Mouse (Mus musculus): Measurements from ENCODE around the gene Cd276. TPM values are rescaled to one million over a fixed set of nuclear protein-coding genes. Genes with fewer than 3 reads are reported as not detected.
A peak's percentile ranks its signal among the peaks of the same experiment; 100 is the strongest.

Gene Cd276
- polyA plus RNA-seq, 1 experiment from 2014 or later, result 26.6 TPM

DNA sequence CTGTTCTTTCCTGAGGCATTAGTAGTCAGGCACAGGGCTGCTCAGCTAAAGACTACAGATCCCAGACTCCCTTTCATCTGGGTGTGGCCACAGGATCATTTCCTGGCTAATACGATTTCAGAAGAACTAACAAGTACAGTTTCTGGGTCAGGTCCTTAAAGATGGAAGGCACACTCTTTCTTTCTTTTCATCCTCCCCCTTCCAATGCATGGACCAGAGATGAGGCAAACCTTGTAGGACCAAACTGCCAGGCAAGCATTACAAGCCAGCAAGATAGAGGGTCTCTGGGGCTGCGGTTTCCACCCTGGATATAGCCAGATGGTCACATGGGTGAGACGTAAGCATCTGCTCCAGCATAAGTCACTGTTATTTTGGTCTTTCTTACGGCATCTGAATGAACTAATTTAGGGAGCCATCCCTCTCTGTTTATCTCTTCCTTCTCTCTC, 10.3 kb downstream of the Cd276 start:
- no peak overlapping the region for H3K4me2 ChIP-seq (replicated peaks; ENCODE audit: low read depth, low read length)
- H3K27ac ChIP-seq (ENCODE audit: low read depth, low read length), result no peak overlapping the region
- ATAC-seq (ENCODE audit: low FRiP score) (no peak), DNase-seq (ENCODE audit: low spot score) (no peak)
- no peak overlapping the region for H3K9ac ChIP-seq (ENCODE audit: low read depth, low read length)
- no peaks in the 10 kb centered on the region for H3K9me3 ChIP-seq (ENCODE audit: control insufficient read depth, low read length)
- no peaks in the 10 kb centered on the region for H3K27me3 ChIP-seq (ENCODE audit: control insufficient read depth, insufficient read depth, low read length)
- no peak overlapping the region for H3K4me3 ChIP-seq (ENCODE audit: low read depth, low read length)
- H3K4me1 ChIP-seq (replicated peaks; ENCODE audit: control insufficient read depth, insufficient read depth, low read length), result no peaks in the 10 kb centered on the region
- 83% methylated on average over 4 of the region's 4 CpGs for WGBS
- no peaks in the 10 kb centered on the region for H3K36me3 ChIP-seq (ENCODE audit: control insufficient read depth, insufficient read depth, low read length)

GRCm38 (mm10) chr9:58541895-58542338, 13.3 kb downstream of the Cd276 start:
- 69% methylated on average over 6 of the region's 6 CpGs for WGBS
- ATAC-seq (ENCODE audit: low FRiP score) (no peak), DNase-seq (ENCODE audit: low spot score) (no peak)
- Histone ChIP-seq H3K9ac (ENCODE audit: low read depth, low read length) (no peak overlapping the region), H3K36me3 (ENCODE audit: control insufficient read depth, insufficient read depth, low read length) (no peaks in the 10 kb centered on the region), H3K4me3 (ENCODE audit: low read depth, low read length) (no peak overlapping the region), H3K27ac (ENCODE audit: low read depth, low read length) (no peak overlapping the region), H3K4me1 (replicated peaks; ENCODE audit: control insufficient read depth, insufficient read depth, low read length) (no peaks in the 10 kb centered on the region), H3K4me2 (replicated peaks; ENCODE audit: low read depth, low read length) (no peak overlapping the region), H3K27me3 (ENCODE audit: control insufficient read depth, insufficient read depth, low read length) (no peaks in the 10 kb centered on the region), H3K9me3 (ENCODE audit: control insufficient read depth, low read length) (no peaks in the 10 kb centered on the region)

DNA sequence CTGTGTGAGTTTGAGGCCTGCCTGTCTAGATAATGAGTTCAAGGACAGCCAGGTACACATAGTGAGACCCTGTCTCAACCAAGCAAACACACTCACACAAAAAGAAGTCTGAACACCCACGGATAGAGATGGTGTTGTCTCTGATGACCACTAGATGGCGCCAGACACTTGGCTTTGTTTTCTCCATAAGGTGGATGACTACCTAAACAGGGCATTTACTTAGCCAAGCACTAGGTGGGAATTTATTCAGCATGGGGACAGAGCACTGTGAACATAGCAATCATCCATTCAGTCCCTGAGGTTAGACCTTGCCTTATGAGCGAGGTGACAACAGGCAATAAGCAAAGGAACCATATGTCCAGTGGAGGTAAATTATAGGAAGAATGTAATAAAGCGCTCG, 15.4 kb downstream of the Cd276 start:
- Histone ChIP-seq H3K27me3 (ENCODE audit: control insufficient read depth, insufficient read depth, low read length) (no peaks in the 10 kb centered on the region), H3K9me3 (ENCODE audit: control insufficient read depth, low read length) (no peaks in the 10 kb centered on the region), H3K4me3 (ENCODE audit: low read depth, low read length) (no peak overlapping the region), H3K36me3 (ENCODE audit: control insufficient read depth, insufficient read depth, low read length) (no peaks in the 10 kb centered on the region), H3K9ac (ENCODE audit: low read depth, low read length) (no peak overlapping the region), H3K4me2 (replicated peaks; ENCODE audit: low read depth, low read length) (no peak overlapping the region), H3K27ac (ENCODE audit: low read depth, low read length) (no peak overlapping the region), H3K4me1 (replicated peaks; ENCODE audit: control insufficient read depth, insufficient read depth, low read length) (no peaks in the 10 kb centered on the region)
- DNase-seq (ENCODE audit: low spot score) (peak; percentile 78), ATAC-seq (ENCODE audit: low FRiP score) (no peak)
- WGBS, result 51% methylated on average over 5 of the region's 5 CpGs

- 83% methylated on average over 3 of the region's 3 CpGs for WGBS
- Histone ChIP-seq H3K4me1 (replicated peaks; ENCODE audit: control insufficient read depth, insufficient read depth, low read length) (no peaks in the 10 kb centered on the region), H3K27ac (ENCODE audit: low read depth, low read length) (no peak overlapping the region), H3K9me3 (ENCODE audit: control insufficient read depth, low read length) (no peaks in the 10 kb centered on the region), H3K4me2 (replicated peaks; ENCODE audit: low read depth, low read length) (no peak overlapping the region), H3K9ac (ENCODE audit: low read depth, low read length) (no peak overlapping the region), H3K4me3 (ENCODE audit: low read depth, low read length) (no peak overlapping the region), H3K36me3 (ENCODE audit: control insufficient read depth, insufficient read depth, low read length) (no peaks in the 10 kb centered on the region), H3K27me3 (ENCODE audit: control insufficient read depth, insufficient read depth, low read length) (no peaks in the 10 kb centered on the region)
- no peak for ATAC-seq (ENCODE audit: low FRiP score)
- no peak for DNase-seq (ENCODE audit: low spot score)
Measured at GRCm38 (mm10) chr9:58537774-58538173, 17.5 kb downstream of the Cd276 start.

DNA sequence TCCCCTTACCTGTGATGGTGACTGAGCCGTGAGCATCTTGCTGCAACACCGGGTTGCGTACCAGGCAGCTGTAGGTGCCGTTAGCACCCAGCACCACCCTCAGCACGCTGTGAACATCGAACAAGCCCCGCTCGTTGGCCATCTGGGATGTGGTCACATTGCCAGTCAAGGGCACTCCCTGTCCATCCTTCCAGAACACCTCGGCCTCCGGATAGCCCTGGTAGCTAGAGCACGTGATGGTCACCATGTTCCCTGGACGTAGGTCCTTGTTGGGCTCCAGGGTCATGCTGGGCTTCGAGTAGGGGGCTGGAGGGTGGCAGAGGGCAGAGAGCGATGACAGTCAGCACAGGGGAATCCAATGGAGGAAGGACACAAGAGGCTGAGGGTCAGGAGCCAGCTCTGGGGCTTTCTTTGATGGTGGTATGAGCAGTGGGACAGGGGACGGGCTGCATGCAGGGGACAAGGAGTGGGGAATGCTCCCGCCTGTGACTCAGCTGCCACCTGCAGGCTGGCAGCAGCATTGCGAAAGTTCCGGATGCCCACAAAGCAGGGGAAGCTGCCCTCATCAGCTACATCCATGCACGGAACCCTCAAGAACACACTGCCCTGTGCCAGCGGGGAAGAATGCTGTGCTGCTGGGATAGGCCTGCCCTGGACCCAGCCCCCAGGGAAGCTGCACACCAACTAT, 19.6 kb downstream of the Cd276 start:
- H3K36me3 ChIP-seq (ENCODE audit: control insufficient read depth, insufficient read depth, low read length), result no peaks in the 10 kb centered on the region
- H3K9ac ChIP-seq (ENCODE audit: low read depth, low read length), result no peak overlapping the region
- H3K9me3 ChIP-seq (ENCODE audit: control insufficient read depth, low read length), result no peaks in the 10 kb centered on the region
- H3K4me3 ChIP-seq (ENCODE audit: low read depth, low read length), result no peak overlapping the region
- H3K27ac ChIP-seq (ENCODE audit: low read depth, low read length), result no peak overlapping the region
- WGBS, result 77% methylated on average over 20 of the region's 20 CpGs
- no peak overlapping the region for H3K4me2 ChIP-seq (replicated peaks; ENCODE audit: low read depth, low read length)
- no peaks in the 10 kb centered on the region for H3K27me3 ChIP-seq (ENCODE audit: control insufficient read depth, insufficient read depth, low read length)
- no peak for ATAC-seq (ENCODE audit: low FRiP score)
- DNase-seq (ENCODE audit: low spot score), result peak; percentile 74
- no peaks in the 10 kb centered on the region for H3K4me1 ChIP-seq (replicated peaks; ENCODE audit: control insufficient read depth, insufficient read depth, low read length)

DNA sequence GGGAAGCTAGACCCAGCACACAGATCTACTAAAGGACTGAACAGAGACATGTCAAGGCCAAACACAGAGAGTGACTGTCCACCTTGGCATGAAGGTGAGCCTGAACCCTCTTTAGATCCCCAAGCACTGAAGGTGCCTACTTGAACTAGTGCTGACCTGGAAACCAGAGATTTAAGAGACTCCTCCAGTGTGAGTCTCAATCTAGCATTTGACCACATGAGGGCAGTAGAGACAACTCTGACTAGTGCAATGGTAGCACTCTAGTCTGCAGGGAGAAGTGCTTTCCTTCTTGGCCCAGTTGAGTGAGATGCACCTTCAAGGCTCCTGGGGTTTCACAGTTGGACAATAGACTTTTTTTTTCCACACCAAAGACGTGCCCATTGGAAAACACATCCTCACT, 20.5 kb downstream of the Cd276 start:
- no peak overlapping the region for H3K27ac ChIP-seq (ENCODE audit: low read depth, low read length)
- no peaks in the 10 kb centered on the region for H3K36me3 ChIP-seq (ENCODE audit: control insufficient read depth, insufficient read depth, low read length)
- no peak overlapping the region for H3K9ac ChIP-seq (ENCODE audit: low read depth, low read length)
- 52% methylated on average over 1 of the region's 1 CpGs for WGBS
- no peaks in the 10 kb centered on the region for H3K9me3 ChIP-seq (ENCODE audit: control insufficient read depth, low read length)
- no peak overlapping the region for H3K4me3 ChIP-seq (ENCODE audit: low read depth, low read length)
- H3K4me2 ChIP-seq (replicated peaks; ENCODE audit: low read depth, low read length), result no peak overlapping the region
- no peaks in the 10 kb centered on the region for H3K4me1 ChIP-seq (replicated peaks; ENCODE audit: control insufficient read depth, insufficient read depth, low read length)
- peak; percentile 79 for DNase-seq (ENCODE audit: low spot score)
- ATAC-seq (ENCODE audit: low FRiP score), result no peak
- H3K27me3 ChIP-seq (ENCODE audit: control insufficient read depth, insufficient read depth, low read length), result no peaks in the 10 kb centered on the region

DNA sequence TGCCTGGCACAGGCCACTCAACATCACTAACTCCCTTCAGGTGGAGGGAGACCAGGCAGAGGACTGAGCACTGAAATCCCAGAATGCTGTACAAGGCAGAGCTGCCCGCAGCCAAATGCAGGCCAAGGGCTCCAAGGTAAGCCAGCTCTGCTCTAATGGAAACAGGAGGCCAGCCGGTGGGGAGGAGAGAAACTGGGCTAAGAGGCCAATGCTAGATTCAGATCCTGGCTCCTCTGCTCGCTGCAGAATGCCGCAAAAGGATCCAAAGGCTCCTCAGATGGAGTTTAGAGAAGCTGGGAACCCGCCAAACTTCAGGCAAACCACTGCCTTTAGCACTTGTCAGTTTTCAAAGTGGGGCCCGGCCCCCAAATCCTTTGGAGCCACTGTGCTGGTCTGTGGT, 21.9 kb downstream of the Cd276 start:
- ATAC-seq (ENCODE audit: low FRiP score) (no peak), DNase-seq (ENCODE audit: low spot score) (no peak)
- H3K9ac ChIP-seq (ENCODE audit: low read depth, low read length), result no peak overlapping the region
- H3K4me1 ChIP-seq (replicated peaks; ENCODE audit: control insufficient read depth, insufficient read depth, low read length), result no peaks in the 10 kb centered on the region
- WGBS, result 88% methylated on average over 6 of the region's 6 CpGs
- H3K27ac ChIP-seq (ENCODE audit: low read depth, low read length), result no peak overlapping the region
- H3K27me3 ChIP-seq (ENCODE audit: control insufficient read depth, insufficient read depth, low read length), result no peaks in the 10 kb centered on the region
- no peak overlapping the region for H3K4me2 ChIP-seq (replicated peaks; ENCODE audit: low read depth, low read length)
- H3K36me3 ChIP-seq (ENCODE audit: control insufficient read depth, insufficient read depth, low read length), result no peaks in the 10 kb centered on the region
- H3K9me3 ChIP-seq (ENCODE audit: control insufficient read depth, low read length), result no peaks in the 10 kb centered on the region
- H3K4me3 ChIP-seq (ENCODE audit: low read depth, low read length), result no peak overlapping the region

DNA sequence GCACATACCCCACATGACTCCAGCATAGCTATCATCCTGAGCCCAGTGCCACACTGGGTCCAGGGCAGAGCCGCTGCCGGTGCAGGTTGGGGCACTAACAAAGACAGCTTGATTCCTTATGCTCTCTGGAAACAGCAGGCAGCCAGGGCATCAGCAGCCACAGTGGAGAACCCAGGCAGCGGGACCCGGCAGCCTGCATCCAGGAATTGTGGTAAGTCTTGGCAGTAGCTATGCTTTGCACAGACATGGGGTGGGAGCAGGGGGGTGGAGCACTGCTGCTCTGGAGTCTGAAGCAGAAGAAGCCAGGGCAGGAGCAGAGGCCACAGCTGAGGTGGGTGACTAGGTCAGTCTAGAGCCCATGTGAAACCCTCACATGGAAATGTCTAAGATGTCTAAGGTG, 23.0 kb downstream of the Cd276 start:
- WGBS, result 94% methylated on average over 4 of the region's 4 CpGs
- H3K4me2 ChIP-seq (replicated peaks; ENCODE audit: low read depth, low read length), result no peak overlapping the region

DNA sequence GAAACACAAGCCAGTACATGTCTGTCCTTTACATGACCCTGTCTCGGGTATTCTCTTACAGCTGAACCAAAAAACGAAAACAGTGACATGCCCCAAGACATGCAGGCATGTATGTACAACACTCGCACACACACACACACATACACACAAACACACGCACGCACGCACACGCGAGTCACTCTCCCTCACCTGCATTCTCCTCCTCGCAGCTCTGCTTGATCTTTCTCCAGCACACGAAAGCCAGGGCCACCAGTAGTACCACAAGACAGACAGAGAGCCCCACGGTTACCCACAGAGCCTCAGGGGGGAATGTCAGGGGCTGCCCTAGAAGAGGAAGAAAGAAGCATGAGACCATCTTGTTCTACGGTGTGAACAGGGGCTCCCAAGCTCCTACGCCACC, 24.8 kb downstream of the Cd276 start:
- DNase-seq (ENCODE audit: low spot score), result no peak
- no peaks in the 10 kb centered on the region for H3K9me3 ChIP-seq (ENCODE audit: control insufficient read depth, low read length)
- H3K4me2 ChIP-seq (replicated peaks; ENCODE audit: low read depth, low read length), result no peak overlapping the region
- no peak for ATAC-seq (ENCODE audit: low FRiP score)
- no peaks in the 10 kb centered on the region for H3K36me3 ChIP-seq (ENCODE audit: control insufficient read depth, insufficient read depth, low read length)
- no peak overlapping the region for H3K27ac ChIP-seq (ENCODE audit: low read depth, low read length)
- no peaks in the 10 kb centered on the region for H3K27me3 ChIP-seq (ENCODE audit: control insufficient read depth, insufficient read depth, low read length)
- no peak overlapping the region for H3K4me3 ChIP-seq (ENCODE audit: low read depth, low read length)
- WGBS, result 90% methylated on average over 13 of the region's 13 CpGs
- H3K9ac ChIP-seq (ENCODE audit: low read depth, low read length), result no peak overlapping the region
- no peaks in the 10 kb centered on the region; the same call in 1 of the 2 replicates for H3K4me1 ChIP-seq (replicated peaks; ENCODE audit: control insufficient read depth, insufficient read depth, low read length)

More for the DNA sequence above, 23.0 kb downstream of the Cd276 start:
- H3K9ac ChIP-seq (ENCODE audit: low read depth, low read length), result no peak overlapping the region
- DNase-seq (ENCODE audit: low spot score), result no peak
- H3K9me3 ChIP-seq (ENCODE audit: control insufficient read depth, low read length), result no peaks in the 10 kb centered on the region
- no peak overlapping the region for H3K27ac ChIP-seq (ENCODE audit: low read depth, low read length)
- no peaks in the 10 kb centered on the region for H3K36me3 ChIP-seq (ENCODE audit: control insufficient read depth, insufficient read depth, low read length)
- no peak overlapping the region for H3K4me3 ChIP-seq (ENCODE audit: low read depth, low read length)
- no peak for ATAC-seq (ENCODE audit: low FRiP score)
- H3K4me1 ChIP-seq (replicated peaks; ENCODE audit: control insufficient read depth, insufficient read depth, low read length), result no peaks in the 10 kb centered on the region
- no peaks in the 10 kb centered on the region for H3K27me3 ChIP-seq (ENCODE audit: control insufficient read depth, insufficient read depth, low read length)
